Mouse (Mus musculus) CH12.LX (cell line): ENCODE results near the gene Klra6. TPM values are rescaled to one million over a fixed set of nuclear protein-coding genes. Genes with fewer than 3 reads are reported as not detected.
"Not testable (repeated sequence)": the region's sequence is repeated elsewhere in the genome, so short reads cannot be mapped to it uniquely, and the experiment has no call there.

Experiments
- DNase-seq: peaks from one replicate; pipeline ENCODE4 v3.0.0-alpha.2; 2013; ENCODE audit errors: extremely low read depth
- H3K27ac ChIP-seq: 2 replicates; pipeline ENCODE4 v1.5.1; 2012; ENCODE audit warnings: low read depth, mild to moderate bottlenecking, control low read depth, moderate library complexity; ENCODE audit not compliant: insufficient read depth
- H3K27me3 ChIP-seq: replicated peaks from 2 replicates; pipeline ENCODE3; 2012; ENCODE audit warnings: inconsistent platforms
- H3K36me3 ChIP-seq, 2 experiments: replicated peaks in 1 of 2; 2 replicates each; pipeline versions ENCODE3 to v1.6.1; 2012; ENCODE audit warnings: inconsistent platforms in 1 of 2, low read length in 1 of 2, mild to moderate bottlenecking in 1 of 2, mixed read lengths in 1 of 2, moderate library complexity in 1 of 2; ENCODE audit not compliant: control insufficient read depth in 1 of 2, insufficient read depth in 1 of 2
- H3K4me1 ChIP-seq, 2 experiments: 2 replicates each; pipeline ENCODE4 v1.6.1; 2012; ENCODE audit warnings: inconsistent platforms in 1 of 2, moderate library complexity in 1 of 2; ENCODE audit not compliant: insufficient read depth in 2 of 2, control insufficient read depth in 1 of 2
- H3K4me2 ChIP-seq: 2 replicates; pipeline ENCODE4 v1.6.1; 2012; ENCODE audit warnings: low read depth, mild to moderate bottlenecking, control low read depth; ENCODE audit not compliant: poor library complexity, insufficient read depth, severe bottlenecking
- H3K4me3 ChIP-seq, 3 experiments: fragments of 150-350 bp in 1 of 3; sonication (generic) in 1 of 3; replicated peaks in 1 of 3; 2 replicates each; pipeline versions ENCODE3 to v1.5.1; 2011 to 2012; ENCODE audit warnings: low read depth in 2 of 3, low read length in 2 of 3, mild to moderate bottlenecking in 2 of 3, moderate library complexity in 2 of 3, control low read depth in 1 of 3, improper control_type of control experiment in 1 of 3, inconsistent platforms in 1 of 3, mixed read lengths in 1 of 3; ENCODE audit not compliant: poor library complexity in 1 of 3
- H3K79me2 ChIP-seq: replicated peaks from 2 replicates; pipeline ENCODE4 v1.6.1; 2012; ENCODE audit warnings: mild to moderate bottlenecking, moderate library complexity; ENCODE audit not compliant: control insufficient read depth, poor library complexity, insufficient read depth, severe bottlenecking; ENCODE audit errors: extremely low read depth
- H3K9ac ChIP-seq: 2 replicates; pipeline ENCODE4 v1.6.1; 2012; ENCODE audit warnings: low read depth, mild to moderate bottlenecking, control low read depth, moderate library complexity; ENCODE audit not compliant: insufficient read depth
- H3K9me3 ChIP-seq: replicated peaks from 2 replicates; pipeline ENCODE3; 2012; ENCODE audit warnings: low read length, inconsistent platforms, mixed read lengths
- IRF4 ChIP-seq: IDR thresholded peaks from 2 replicates; pipeline ENCODE4 v1.6.1; 2014; ENCODE audit warnings: low read depth, mild to moderate bottlenecking, inconsistent platforms, low read length, improper control_type of control experiment
- MXI1 ChIP-seq: IDR thresholded peaks from 2 replicates; pipeline ENCODE4 v1.6.1; 2011; ENCODE audit warnings: mild to moderate bottlenecking, low read depth, low read length, improper control_type of control experiment
- ZC3H11A ChIP-seq: IDR thresholded peaks from 2 replicates; pipeline ENCODE4 v1.6.1; 2012; ENCODE audit warnings: low read depth, mild to moderate bottlenecking, inconsistent platforms, low read length, improper control_type of control experiment
- ZMIZ1 ChIP-seq: IDR thresholded peaks from 2 replicates; pipeline ENCODE4 v1.6.1; 2012; ENCODE audit warnings: low read depth, mild to moderate bottlenecking, inconsistent platforms, low read length, improper control_type of control experiment
- dilution Hi-C: fragments of 300-500 bp; cut with MboI; formaldehyde crosslinking; loops from 2 replicates; pipeline ENCODE4 v1.14.3; 2020; ENCODE audit warnings: low sequenced_read_pairs; ENCODE audit not compliant: extremely low pct_unique_long_range_greater_than_20kb, extremely low pct_ligation_motif_present
- in situ Hi-C: fragments of 300-500 bp; cut with MboI; formaldehyde crosslinking; loops from 3 replicates; pipeline ENCODE4 v1.14.3; 2019; ENCODE audit warnings: low sequenced_read_pairs, low pct_ligation_motif_present, low pct_unique_long_range_greater_than_20kb, mixed read lengths
- polyA plus RNA-seq: library from polyadenylated mRNA; unstranded; fragments of >175 nt; gene quantifications from 2 replicates; pipeline ENCODE4 v1.2.1, GENCODE M21; 2012; ENCODE audit warnings: low read depth; ENCODE audit not compliant: insufficient read length
- total RNA-seq, 2 experiments: library from RNA; depleted of rRNA; stranded (reverse); fragments of 300-350 nt in 1 of 2; fragments of >200 nt in 1 of 2; gene quantifications; 2 replicates each; pipeline ENCODE4 v1.2.3; 2012 to 2014

The Klra6 gene
- total and polyA plus RNA-seq, 3 experiments: not detected

DNA sequence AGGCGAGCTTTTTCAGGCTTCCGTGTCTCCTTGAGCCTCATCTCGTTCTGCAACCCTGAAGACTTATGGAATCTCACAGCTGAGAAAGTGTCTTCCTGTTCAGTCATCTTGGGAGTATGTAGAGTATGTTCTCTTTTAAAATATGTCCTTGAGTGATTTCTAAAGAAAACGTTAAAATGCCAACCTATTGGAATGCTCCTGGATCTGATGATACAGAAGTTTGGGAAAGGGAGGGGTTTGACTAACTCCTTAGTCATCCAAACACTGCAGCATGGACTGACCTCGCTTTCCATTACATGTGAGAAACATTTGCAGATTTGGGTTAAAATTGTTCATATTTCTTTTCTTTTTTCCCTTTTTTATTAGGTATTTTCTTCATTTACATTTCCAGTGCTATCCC is 38.4 kb upstream of the Klra6 start:
- H3K27me3 ChIP-seq: no peaks in the 10 kb centered on the region
- in situ Hi-C loops: no loop called here
- no peaks in the 10 kb centered on the region for H3K4me1 ChIP-seq
- no peaks in the 10 kb centered on the region for H3K79me2 ChIP-seq
- no peaks in the 10 kb centered on the region for H3K9me3 ChIP-seq
- H3K9ac ChIP-seq: no peak overlapping the region
- no peak for DNase-seq
- no peak overlapping the region for H3K4me3 ChIP-seq
- dilution Hi-C loops: no loop called here
- no peaks in the 10 kb centered on the region for H3K36me3 ChIP-seq
- no peak for TF ChIP-seq MXI1
- no peak for TF ChIP-seq ZC3H11A
- TF ChIP-seq ZMIZ1: no peak
- no peak for TF ChIP-seq IRF4
- H3K27ac ChIP-seq: no peak overlapping the region
- H3K4me2 ChIP-seq: no peak overlapping the region

GRCm38 (mm10) chr6:130035146-130035545 is 8.4 kb upstream of the Klra6 start:
- in situ Hi-C loops, H3K36me3 ChIP-seq: not testable (repeated sequence)

GRCm38 (mm10) chr6:130031493-130032089 is 4.8 kb upstream of the Klra6 start:
- DNase-seq, H3K27ac ChIP-seq, in situ Hi-C loops, H3K9ac ChIP-seq, H3K27me3 ChIP-seq, dilution Hi-C loops, H3K9me3 ChIP-seq, H3K36me3 ChIP-seq, H3K4me2 ChIP-seq, H3K4me3 ChIP-seq, H3K4me1 ChIP-seq, H3K79me2 ChIP-seq: not testable (repeated sequence)

More at GRCm38 (mm10) chr6:130035146-130035545, 8.4 kb upstream of the Klra6 start:
- H3K27me3 ChIP-seq, H3K9me3 ChIP-seq, DNase-seq, H3K9ac ChIP-seq, H3K27ac ChIP-seq, H3K79me2 ChIP-seq, H3K4me3 ChIP-seq, dilution Hi-C loops, H3K4me2 ChIP-seq, H3K4me1 ChIP-seq: not testable (repeated sequence)

Other genes with a start within 250 kb of the Klra6 start
- gene Gm156, start 242.7 kb downstream of the Klra6 start, total RNA-seq (2012; rRNA removed): not detected in 2 replicates
- gene Gm156, start 242.7 kb downstream of the Klra6 start, total RNA-seq (2014; rRNA removed): not detected in 2 replicates
- not detected in 2 replicates for gene Gm156, start 242.7 kb downstream of the Klra6 start, polyA plus RNA-seq
- not detected in 2 replicates for gene Gm17631, start 164.3 kb downstream of the Klra6 start, total RNA-seq (2012; rRNA removed)
- not detected in 2 replicates for gene Gm17631, start 164.3 kb downstream of the Klra6 start, total RNA-seq (2014; rRNA removed)
- gene Gm17631, start 164.3 kb downstream of the Klra6 start, polyA plus RNA-seq: not detected in 2 replicates
- gene Klra17, start 150.3 kb downstream of the Klra6 start, total RNA-seq (2012; rRNA removed): not detected in 2 replicates
- not detected in 2 replicates for gene Klra17, start 150.3 kb downstream of the Klra6 start, total RNA-seq (2014; rRNA removed)
- not detected in 2 replicates for gene Klra17, start 150.3 kb downstream of the Klra6 start, polyA plus RNA-seq
- gene Klra5, start 109.3 kb downstream of the Klra6 start, total RNA-seq (2012; rRNA removed): not detected in 2 replicates
- gene Klra5, start 109.3 kb downstream of the Klra6 start, total RNA-seq (2014; rRNA removed): not detected in 2 replicates
- not detected in 2 replicates for gene Klra5, start 109.3 kb downstream of the Klra6 start, polyA plus RNA-seq
- gene Klra4, start 40.3 kb upstream of the Klra6 start, total RNA-seq (2012; rRNA removed): not detected in 2 replicates
- not detected in 2 replicates for gene Klra4, start 40.3 kb upstream of the Klra6 start, total RNA-seq (2014; rRNA removed)
- gene Klra4, start 40.3 kb upstream of the Klra6 start, polyA plus RNA-seq: not detected in 2 replicates
- not detected in 2 replicates for gene Klra8, start 102.9 kb upstream of the Klra6 start, total RNA-seq (2012; rRNA removed)
- not detected in 2 replicates for gene Klra8, start 102.9 kb upstream of the Klra6 start, total RNA-seq (2014; rRNA removed)
- not detected in 2 replicates for gene Klra8, start 102.9 kb upstream of the Klra6 start, polyA plus RNA-seq
- gene Klra9, start 166.2 kb upstream of the Klra6 start, total RNA-seq (2012; rRNA removed): not detected in 2 replicates
- gene Klra9, start 166.2 kb upstream of the Klra6 start, total RNA-seq (2014; rRNA removed): not detected in 2 replicates
- not detected in 2 replicates for gene Klra9, start 166.2 kb upstream of the Klra6 start, polyA plus RNA-seq
- gene Klra7, start 206.4 kb upstream of the Klra6 start, total RNA-seq (2012; rRNA removed): not detected in 2 replicates
- gene Klra7, start 206.4 kb upstream of the Klra6 start, total RNA-seq (2014; rRNA removed): not detected in 2 replicates
- not detected in 2 replicates for gene Klra7, start 206.4 kb upstream of the Klra6 start, polyA plus RNA-seq